Comparison of ENCODE assay signal across 20 mouse cellular contexts in the genomic region with DNA sequence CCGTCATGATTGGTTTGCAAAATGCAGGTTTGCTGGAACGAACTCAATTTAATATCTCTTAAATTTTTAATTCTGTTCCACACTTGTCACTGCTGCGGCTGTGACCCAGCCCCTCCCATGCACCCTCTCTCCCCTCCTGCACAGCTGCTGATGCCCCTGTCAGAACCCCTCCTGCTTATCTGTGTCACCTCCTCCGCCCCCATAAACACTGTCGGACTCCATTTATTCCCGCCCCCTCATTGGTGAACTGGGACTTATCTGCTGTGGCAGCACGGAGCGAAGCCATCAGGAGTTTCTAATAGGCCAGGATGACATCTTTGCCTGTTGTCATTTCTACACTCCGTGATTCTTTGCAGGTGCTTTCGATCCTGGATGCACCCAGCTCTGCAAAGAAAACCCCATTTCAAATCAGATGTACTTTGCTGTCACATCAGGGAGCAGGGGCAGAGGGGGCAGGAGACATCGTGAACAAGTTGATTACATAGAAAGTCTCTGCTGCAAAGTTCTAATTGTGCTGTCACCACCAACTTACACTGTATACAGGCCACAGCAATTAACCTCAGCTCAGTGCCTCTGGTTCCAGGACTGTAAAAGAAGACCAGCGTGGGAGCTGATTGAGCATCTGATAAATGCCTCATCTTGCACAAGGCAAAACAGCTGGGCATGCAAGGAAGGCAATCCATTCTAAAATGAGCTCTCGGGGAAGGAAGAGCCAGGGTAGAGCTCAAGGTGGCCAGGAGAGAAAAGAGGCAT.
DNase-seq lines count a peak whose midpoint lies in the region; ATAC-seq and TF ChIP-seq lines count a peak whose summit lies in the region.
"Had no signal": no experiment of that assay in that cellular context is flagged by ENCODE, and none has a peak within 500 bp of the region (broad histone marks: within the 10 kb centered on the region; RNA-seq: fewer than 3 reads in every experiment).

No protein-coding gene starts in this region.

- H3K4me2 ChIP-seq in heart, embryonic 15.5 days, result peak overlapping the region; percentile 49
- no peak overlapping the region for H3K4me2 ChIP-seq in hindbrain, postnatal 0 days (ENCODE audit: low read depth, low read length)
- H3K4me2 ChIP-seq: liver, embryonic 15.5 days; midbrain, embryonic 12.5 days; neural tube, embryonic 13.5 days had no signal

- H3K27me3 ChIP-seq in heart, embryonic 15.5 days, result 0 out of 2 replicates have a peak, but pooled peaks cover 3% of the 10 kb centered on the region
- H3K27me3 ChIP-seq in hindbrain, postnatal 0 days (ENCODE audit: insufficient read depth, low read length), result no peaks in the 10 kb centered on the region
- H3K27me3 ChIP-seq: liver, embryonic 15.5 days; midbrain, embryonic 12.5 days; neural tube, embryonic 13.5 days had no signal

- intact Hi-C loops in left cerebral cortex, adult 2 months (cut with DNase I), result no loop called here

- peak overlapping the region; percentile 5 for H3K4me3 ChIP-seq in heart, embryonic 15.5 days
- H3K4me3 ChIP-seq in left cerebral cortex, adult 2 months, result no peak overlapping the region
- no peak overlapping the region for H3K4me3 ChIP-seq in hindbrain, postnatal 0 days (ENCODE audit: low read length)
- H3K4me3 ChIP-seq: gastrocnemius, adult 2 months; liver, embryonic 15.5 days; midbrain, embryonic 12.5 days; neural tube, embryonic 13.5 days had no signal

- H3K9me3 ChIP-seq in heart, embryonic 15.5 days (replicated peaks), result no peaks in the 10 kb centered on the region
- no peaks in the 10 kb centered on the region for H3K9me3 ChIP-seq in hindbrain, postnatal 0 days (ENCODE audit: low read length)
- H3K9me3 ChIP-seq: liver, embryonic 15.5 days; midbrain, embryonic 12.5 days; neural tube, embryonic 13.5 days had no signal

- no peak overlapping the region for H3K9ac ChIP-seq in heart, embryonic 15.5 days
- no peak overlapping the region for H3K9ac ChIP-seq in hindbrain, postnatal 0 days (replicated peaks; ENCODE audit: low read length)
- H3K9ac ChIP-seq: liver, embryonic 15.5 days; midbrain, embryonic 12.5 days; neural tube, embryonic 13.5 days had no signal

- no peak for TF ChIP-seq CTCF in left cerebral cortex, adult 2 months (IDR thresholded peaks at IDR 0.05)
- no peak for TF ChIP-seq CTCF in brain, embryonic 14.5 days (IDR thresholded peaks at IDR 0.05; ENCODE audit: borderline replicate concordance, extremely low read depth, insufficient read depth, insufficient read length)
- TF ChIP-seq CTCF in hindbrain, postnatal 0 days (IDR thresholded peaks at IDR 0.05; ENCODE audit: low read depth), result no peak

- TF ChIP-seq POLR2A in brain, embryonic 14.5 days (IDR thresholded peaks at IDR 0.05; ENCODE audit: borderline replicate concordance, extremely low read depth, insufficient read depth, insufficient read length, poor library complexity, severe bottlenecking), result no peak

- H3K36me3 ChIP-seq in heart, embryonic 15.5 days, result no peaks in the 10 kb centered on the region
- no peaks in the 10 kb centered on the region; the same call in 1 of the 2 replicates for H3K36me3 ChIP-seq in hindbrain, postnatal 0 days (ENCODE audit: insufficient read depth, low read length)
- H3K36me3 ChIP-seq: liver, embryonic 15.5 days; midbrain, embryonic 12.5 days; neural tube, embryonic 13.5 days had no signal

- 24% methylated on average over 13 of the region's 13 CpGs for WGBS in heart, embryonic 15.5 days
- 55% methylated on average over 13 of the region's 13 CpGs for WGBS in hindbrain, postnatal 0 days

- no peak overlapping the region for H3K27ac ChIP-seq in heart, embryonic 15.5 days
- H3K27ac ChIP-seq in left cerebral cortex, adult 2 months, result no peak overlapping the region
- no peak overlapping the region for H3K27ac ChIP-seq in hindbrain, postnatal 0 days
- H3K27ac ChIP-seq: gastrocnemius, adult 2 months; liver, embryonic 15.5 days; midbrain, embryonic 12.5 days; neural tube, embryonic 13.5 days had no signal

- H3K4me1 ChIP-seq in heart, embryonic 15.5 days (replicated peaks), result peaks cover 7% of the 10 kb centered on the region
- H3K4me1 ChIP-seq in hindbrain, postnatal 0 days (ENCODE audit: insufficient read depth, low read length), result no peaks in the 10 kb centered on the region
- H3K4me1 ChIP-seq: liver, embryonic 15.5 days had no signal

- no peak for DNase-seq in heart, adult 9 months (ENCODE audit: low spot score in 2 of 2)
- peak; percentile 25 for DNase-seq in left cerebral cortex, adult 11 months (ENCODE audit: low spot score)
- DNase-seq in left cerebral cortex, adult 2 months (ENCODE audit: extremely low spot score in 1 of 2, low spot score in 2 of 2), result no peak
- peak; percentile 47 for DNase-seq in brain, embryonic 14.5 days (ENCODE audit: low read depth)
- DNase-seq in hindbrain, postnatal 0 days (ENCODE audit: low spot score), result peak; percentile 18
- DNase-seq: adrenal gland, postnatal 36 days; cerebellum, postnatal 25 days; gastrocnemius, adult 2 months; heart, postnatal 36 days; kidney, adult 9 months; layer of hippocampus, adult 9-11 months; lung, postnatal 14 days; right cerebral cortex, postnatal 25 days; thymus, adult 2 months had no signal

- ATAC-seq in heart, embryonic 15.5 days (replicated peaks; ENCODE audit: insufficient number of reproducible peaks, insufficient read depth, low FRiP score, low read depth), result no peak
- ATAC-seq in hindbrain, postnatal 0 days, result no peak
- no peak for ATAC-seq in megakaryocyte progenitor cell, adult 5-6 weeks (replicated peaks; ENCODE audit: poor library complexity)
- ATAC-seq: activated CD4-positive, CD25-positive, alpha-beta regulatory T cell, adult 4 months had no signal

Comparison
In these comparisons a context has a peak if more than half of its experiments do, and no peak if none do; other contexts are left out.
1. DNase-seq: peak in left cerebral cortex, adult 11 months (single experiment), brain, embryonic 14.5 days (single experiment) and hindbrain, postnatal 0 days (single experiment); none in heart, adult 9 months (0 of 2) and left cerebral cortex, adult 2 months (0 of 2).